ENCODE assay signal across 9 mouse cellular contexts in genomic region chr2:74686301-74686987, GRCm38 (mm10). TPM values are rescaled to one million over a fixed set of nuclear protein-coding genes. Genes with fewer than 3 reads are reported as not detected.
A peak's percentile ranks its signal among the peaks of the same experiment; 100 is the strongest.
DNase-seq lines count a peak whose midpoint lies in the region; ATAC-seq and TF ChIP-seq lines count a peak whose summit lies in the region.
"Had no signal": no experiment of that assay in that cellular context is flagged by ENCODE, and none has a peak within 500 bp of the region (broad histone marks: within the 10 kb centered on the region; RNA-seq: fewer than 3 reads in every experiment).

No protein-coding gene starts in this region.

- 5% methylated on average over 17 of the region's 17 CpGs for WGBS in hindbrain, embryonic 10.5 days
- WGBS in hindbrain, embryonic 16.5 days: 5% methylated on average over 17 of the region's 17 CpGs
- 5% methylated on average over 17 of the region's 17 CpGs for WGBS in intestine, embryonic 14.5 days
- 10% methylated on average over 17 of the region's 17 CpGs for WGBS in limb, embryonic 15.5 days

- TF ChIP-seq RAD21 in CH12.LX (IDR thresholded peaks at IDR 0.05; ENCODE audit: low read depth, low read length): no peak; the same call in 1 of the 2 replicates

- no peak overlapping the region for H3K9ac ChIP-seq in hindbrain, embryonic 16.5 days (ENCODE audit: low read depth, low read length)
- H3K9ac ChIP-seq in CH12.LX (ENCODE audit: insufficient read depth, low read depth): no peak overlapping the region
- H3K9ac ChIP-seq in intestine, embryonic 14.5 days (ENCODE audit: low read length): peak overlapping the region; percentile 3
- peak overlapping the region; percentile 34 for H3K9ac ChIP-seq in limb, embryonic 15.5 days

- ATAC-seq in hindbrain, embryonic 16.5 days: no peak
- ATAC-seq in intestine, embryonic 14.5 days (replicated peaks; ENCODE audit: low FRiP score, low TSS enrichment, low read depth): no peak
- no peak for ATAC-seq in limb, embryonic 15.5 days (ENCODE audit: insufficient number of reproducible peaks, low FRiP score, low TSS enrichment, low read depth)

- H3K4me1 ChIP-seq in hindbrain, embryonic 10.5 days (replicated peaks): peaks cover 23% of the 10 kb centered on the region
- H3K4me1 ChIP-seq in hindbrain, embryonic 16.5 days (ENCODE audit: control insufficient read depth, insufficient read depth, low read depth, low read length): peaks cover 12% of the 10 kb centered on the region; the same call in 1 of the 2 replicates
- no peaks in the 10 kb centered on the region for H3K4me1 ChIP-seq in CH12.LX (ENCODE audit: control insufficient read depth in 1 of 2, insufficient read depth in 2 of 2)
- no peaks in the 10 kb centered on the region; the same call in 1 of the 2 replicates for H3K4me1 ChIP-seq in intestine, embryonic 14.5 days (replicated peaks; ENCODE audit: control insufficient read depth, insufficient read depth, low read length)
- H3K4me1 ChIP-seq in limb, embryonic 15.5 days: peaks cover 26% of the 10 kb centered on the region

- DNase-seq in hindbrain, embryonic 10.5 days (ENCODE audit: low spot score): peak; percentile 75
- DNase-seq in CH12.LX (ENCODE audit: extremely low read depth): peak; percentile 41
- DNase-seq in adrenal gland, postnatal 36 days: peak; percentile 75 to 79
- DNase-seq in intestine, embryonic 14.5 days (ENCODE audit: low spot score): peak; percentile 88
- DNase-seq in retina, postnatal 1 day: peak; percentile 83
- no peak for DNase-seq in MN1 (ENCODE audit: low spot score)

- H3K4me3 ChIP-seq in hindbrain, embryonic 10.5 days: no peak overlapping the region
- no peak overlapping the region for H3K4me3 ChIP-seq in hindbrain, embryonic 16.5 days (ENCODE audit: low read length)
- H3K4me3 ChIP-seq in CH12.LX (replicated peaks in 1 of 3; ENCODE audit: low read depth in 2 of 3, low read length in 2 of 3, poor library complexity in 1 of 3): no peak overlapping the region
- H3K4me3 ChIP-seq in intestine, embryonic 14.5 days (ENCODE audit: low read depth, low read length): peak overlapping the region; percentile 17; the same call in 1 of the 2 replicates
- H3K4me3 ChIP-seq in limb, embryonic 15.5 days: peak overlapping the region; percentile 42

- H3K36me3 ChIP-seq in hindbrain, embryonic 10.5 days: no peaks in the 10 kb centered on the region
- no peaks in the 10 kb centered on the region for H3K36me3 ChIP-seq in hindbrain, embryonic 16.5 days (ENCODE audit: control insufficient read depth, insufficient read depth, low read length)
- H3K36me3 ChIP-seq in CH12.LX (replicated peaks in 1 of 2; ENCODE audit: control insufficient read depth in 1 of 2, insufficient read depth in 1 of 2, low read length in 1 of 2): no peaks in the 10 kb centered on the region
- H3K36me3 ChIP-seq in intestine, embryonic 14.5 days (ENCODE audit: control insufficient read depth, insufficient read depth, low read length): no peaks in the 10 kb centered on the region
- no peaks in the 10 kb centered on the region for H3K36me3 ChIP-seq in limb, embryonic 15.5 days

- H3K79me2 ChIP-seq in CH12.LX (replicated peaks; ENCODE audit: control insufficient read depth, extremely low read depth, insufficient read depth, poor library complexity, severe bottlenecking): no peaks in the 10 kb centered on the region

- in situ Hi-C loops in CH12.LX (cut with MboI; ENCODE audit: low pct_ligation_motif_present, low pct_unique_long_range_greater_than_20kb, low sequenced_read_pairs): loop anchor here (25.0 kb wide), 1 partner anchor 626 kb away; no protein-coding TSS in a partner anchor

- H3K27ac ChIP-seq in hindbrain, embryonic 10.5 days: no peak overlapping the region
- H3K27ac ChIP-seq in hindbrain, embryonic 16.5 days (ENCODE audit: low read depth, low read length): no peak overlapping the region
- H3K27ac ChIP-seq in CH12.LX (ENCODE audit: insufficient read depth, low read depth): no peak overlapping the region
- H3K27ac ChIP-seq in intestine, embryonic 14.5 days (ENCODE audit: low read depth): 0 out of 2 replicates have a peak overlapping the region, but pooled peaks have one; percentile 18
- peak overlapping the region; percentile 78 for H3K27ac ChIP-seq in limb, embryonic 15.5 days

- no peak for TF ChIP-seq EP300 in CH12.LX (IDR thresholded peaks at IDR 0.05; ENCODE audit: low read length)

- no peak overlapping the region for H3K4me2 ChIP-seq in hindbrain, embryonic 16.5 days (ENCODE audit: low read length)
- no peak overlapping the region for H3K4me2 ChIP-seq in CH12.LX (ENCODE audit: insufficient read depth, low read depth, poor library complexity, severe bottlenecking)
- H3K4me2 ChIP-seq in intestine, embryonic 14.5 days (ENCODE audit: low read length): peak overlapping the region; percentile 24; the same call in 1 of the 2 replicates
- H3K4me2 ChIP-seq in limb, embryonic 15.5 days: peak overlapping the region; percentile 49

- TF ChIP-seq POLR2A in CH12.LX (IDR thresholded peaks at IDR 0.05; ENCODE audit: low read depth, low read length): no peak

- H3K27me3 ChIP-seq in hindbrain, embryonic 10.5 days (ENCODE audit: insufficient read depth, poor library complexity, severe bottlenecking): peaks cover 100% of the 10 kb centered on the region
- H3K27me3 ChIP-seq in hindbrain, embryonic 16.5 days (replicated peaks; ENCODE audit: control insufficient read depth, insufficient read depth, low read length): peaks cover 68% of the 10 kb centered on the region
- H3K27me3 ChIP-seq in CH12.LX (replicated peaks): no peaks in the 10 kb centered on the region
- H3K27me3 ChIP-seq in intestine, embryonic 14.5 days (replicated peaks; ENCODE audit: control insufficient read depth, insufficient read depth, low read length): peaks cover 100% of the 10 kb centered on the region
- peaks cover 72% of the 10 kb centered on the region for H3K27me3 ChIP-seq in limb, embryonic 15.5 days

- dilution Hi-C loops in CH12.LX (cut with MboI; ENCODE audit: extremely low pct_ligation_motif_present, extremely low pct_unique_long_range_greater_than_20kb, low sequenced_read_pairs): no loop called here

- no peaks in the 10 kb centered on the region for H3K9me3 ChIP-seq in hindbrain, embryonic 10.5 days
- peaks cover 2% of the 10 kb centered on the region; the same call in 1 of the 2 replicates for H3K9me3 ChIP-seq in hindbrain, embryonic 16.5 days (ENCODE audit: control insufficient read depth, low read length)
- H3K9me3 ChIP-seq in CH12.LX (replicated peaks; ENCODE audit: low read length): peaks cover 21% of the 10 kb centered on the region
- no peaks in the 10 kb centered on the region for H3K9me3 ChIP-seq in intestine, embryonic 14.5 days (ENCODE audit: control insufficient read depth, low read length)
- no peaks in the 10 kb centered on the region for H3K9me3 ChIP-seq in limb, embryonic 15.5 days

- peak in 1 of 2 experiments; percentile 57; a peak in 2 of 4 replicates for TF ChIP-seq CTCF in CH12.LX (conservative IDR thresholded peaks at IDR 0.05 in 1 of 2, IDR thresholded peaks at IDR 0.05 in 1 of 2; ENCODE audit: low read depth in 2 of 2, low read length in 2 of 2)

RNA-seq across cellular contexts. Expression of gene Hoxd10, which starts 5.3 kb away (rescaled TPM):
- polyA plus RNA-seq in hindbrain, embryonic 10.5 days (2016; fragmentation: Nextera tagmentation; extraction: Ambion mirVana): not detected in 2 replicates
- not detected in 2 replicates for polyA plus RNA-seq in hindbrain, embryonic 16.5 days (2015; fragmentation: Nextera tagmentation; extraction: Ambion mirVana)
- total RNA-seq in CH12.LX (2012; rRNA removed) (not detected in 2 replicates), CH12.LX (2014; rRNA removed) (not detected in 2 replicates)
- polyA plus RNA-seq in CH12.LX (2012; ENCODE audit: insufficient read length, low read depth): not detected in 2 replicates
- not detected for total RNA-seq in adrenal gland, postnatal 36 days (2021)
- 7.8 and 13.7 TPM in 2 replicates for polyA plus RNA-seq in intestine, embryonic 14.5 days (2014; fragmentation: Nextera tagmentation; extraction: Ambion mirVana)
- polyA plus RNA-seq in limb, embryonic 15.5 days (2015; fragmentation: Nextera tagmentation; extraction: Ambion mirVana): 12.4 and 14.5 TPM in 2 replicates
- polyA plus RNA-seq: small intestine, adult 2 months had no signal

RNA-seq across cellular contexts. Expression of gene Hoxd11, which starts 7.1 kb away (rescaled TPM):
- not detected in 2 replicates for polyA plus RNA-seq in hindbrain, embryonic 10.5 days (2016; fragmentation: Nextera tagmentation; extraction: Ambion mirVana)
- polyA plus RNA-seq in hindbrain, embryonic 16.5 days (2015; fragmentation: Nextera tagmentation; extraction: Ambion mirVana): not detected in 2 replicates
- total RNA-seq in CH12.LX (2012; rRNA removed) (not detected in 2 replicates), CH12.LX (2014; rRNA removed) (not detected in 2 replicates)
- polyA plus RNA-seq in CH12.LX (2012; ENCODE audit: insufficient read length, low read depth): not detected in 2 replicates
- not detected for total RNA-seq in adrenal gland, postnatal 36 days (2021)
- polyA plus RNA-seq in intestine, embryonic 14.5 days (2014; fragmentation: Nextera tagmentation; extraction: Ambion mirVana): 3.6 and 4.2 TPM in 2 replicates
- polyA plus RNA-seq in limb, embryonic 15.5 days (2015; fragmentation: Nextera tagmentation; extraction: Ambion mirVana): 7.1 and 10.3 TPM in 2 replicates
- polyA plus RNA-seq: small intestine, adult 2 months had no signal

RNA-seq across cellular contexts. Expression of gene Hoxd9, which starts 11.1 kb away (rescaled TPM):
- not detected in 2 replicates for polyA plus RNA-seq in hindbrain, embryonic 10.5 days (2016; fragmentation: Nextera tagmentation; extraction: Ambion mirVana)
- polyA plus RNA-seq in hindbrain, embryonic 16.5 days (2015; fragmentation: Nextera tagmentation; extraction: Ambion mirVana): 0.07 TPM in 1 of 2 replicates, not detected in the other
- total RNA-seq in CH12.LX (2012; rRNA removed): not detected in 2 replicates
- total RNA-seq in CH12.LX (2014; rRNA removed): not detected in 2 replicates
- not detected in 2 replicates for polyA plus RNA-seq in CH12.LX (2012; ENCODE audit: insufficient read length, low read depth)
- total RNA-seq in adrenal gland, postnatal 36 days (2021): 1 to 10 TPM; 3.8 to 4.1 TPM
- 3.9 and 6.8 TPM in 2 replicates for polyA plus RNA-seq in intestine, embryonic 14.5 days (2014; fragmentation: Nextera tagmentation; extraction: Ambion mirVana)
- polyA plus RNA-seq in limb, embryonic 15.5 days (2015; fragmentation: Nextera tagmentation; extraction: Ambion mirVana): 7.1 TPM in 2 replicates

RNA-seq across cellular contexts. Expression of gene Hoxd12, which starts 11.6 kb away (rescaled TPM):
- polyA plus RNA-seq in hindbrain, embryonic 10.5 days (2016; fragmentation: Nextera tagmentation; extraction: Ambion mirVana): not detected in 2 replicates
- not detected in 2 replicates for polyA plus RNA-seq in hindbrain, embryonic 16.5 days (2015; fragmentation: Nextera tagmentation; extraction: Ambion mirVana)
- total RNA-seq in CH12.LX (2012; rRNA removed) (not detected in 2 replicates), CH12.LX (2014; rRNA removed) (not detected in 2 replicates)
- not detected in 2 replicates for polyA plus RNA-seq in CH12.LX (2012; ENCODE audit: insufficient read length, low read depth)
- not detected for total RNA-seq in adrenal gland, postnatal 36 days (2021)
- polyA plus RNA-seq in intestine, embryonic 14.5 days (2014; fragmentation: Nextera tagmentation; extraction: Ambion mirVana): 0.24 and 0.34 TPM in 2 replicates
- 27.0 and 30.6 TPM in 2 replicates for polyA plus RNA-seq in limb, embryonic 15.5 days (2015; fragmentation: Nextera tagmentation; extraction: Ambion mirVana)
- polyA plus RNA-seq: small intestine, adult 2 months had no signal

RNA-seq across cellular contexts. Expression of gene Hoxd8, which starts 18.0 kb away (rescaled TPM):
- not detected in 2 replicates for polyA plus RNA-seq in hindbrain, embryonic 10.5 days (2016; fragmentation: Nextera tagmentation; extraction: Ambion mirVana)
- 0.66 and 1.1 TPM in 2 replicates for polyA plus RNA-seq in hindbrain, embryonic 16.5 days (2015; fragmentation: Nextera tagmentation; extraction: Ambion mirVana)
- total RNA-seq in CH12.LX (2012; rRNA removed) (not detected in 2 replicates), CH12.LX (2014; rRNA removed) (0.20 and 0.76 TPM in 2 replicates)
- 0.15 and 0.31 TPM in 2 replicates for polyA plus RNA-seq in CH12.LX (2012; ENCODE audit: insufficient read length, low read depth)
- 10 to 100 TPM; 23.9 to 35.9 TPM for total RNA-seq in adrenal gland, postnatal 36 days (2021)
- 6.1 and 8.4 TPM in 2 replicates for polyA plus RNA-seq in intestine, embryonic 14.5 days (2014; fragmentation: Nextera tagmentation; extraction: Ambion mirVana)
- polyA plus RNA-seq in limb, embryonic 15.5 days (2015; fragmentation: Nextera tagmentation; extraction: Ambion mirVana): 5.9 and 7.3 TPM in 2 replicates

Comparison
In these comparisons a context has a peak if more than half of its experiments do, and no peak if none do; other contexts are left out.
1. H3K27ac ChIP-seq: peak in intestine, embryonic 14.5 days (single experiment) and limb, embryonic 15.5 days (single experiment); none in hindbrain, embryonic 10.5 days (single experiment), hindbrain, embryonic 16.5 days (single experiment) and CH12.LX (single experiment).
2. H3K4me3 ChIP-seq: peak in intestine, embryonic 14.5 days (single experiment) and limb, embryonic 15.5 days (single experiment); none in hindbrain, embryonic 10.5 days (single experiment), hindbrain, embryonic 16.5 days (single experiment) and CH12.LX (0 of 3).
3. H3K4me2 ChIP-seq: peak in intestine, embryonic 14.5 days (single experiment) and limb, embryonic 15.5 days (single experiment); none in hindbrain, embryonic 16.5 days (single experiment) and CH12.LX (single experiment).
4. H3K9ac ChIP-seq: peak in intestine, embryonic 14.5 days (single experiment) and limb, embryonic 15.5 days (single experiment); none in hindbrain, embryonic 16.5 days (single experiment) and CH12.LX (single experiment).